Mouse (Mus musculus) MEL (cell line): ENCODE results near the gene Nme6.

Source experiments
- CHD2 ChIP-seq: IDR thresholded peaks from 2 replicates; pipeline ENCODE4 v1.6.1; 2011; ENCODE audit warnings: low read length, improper control_type of control experiment
- CTCF ChIP-seq, 3 experiments: IDR thresholded peaks in 2 of 3; conservative IDR thresholded peaks in 1 of 3; 2 replicates each; pipeline ENCODE4 v1.5.1; 2011 to 2012; ENCODE audit warnings: low read length in 3 of 3, low read depth in 2 of 3, mild to moderate bottlenecking in 2 of 3, improper control_type of control experiment in 1 of 3, inconsistent platforms in 1 of 3, mixed read lengths in 1 of 3, moderate library complexity in 1 of 3; ENCODE audit not compliant: control insufficient read depth in 1 of 3, insufficient read depth in 1 of 3, poor library complexity in 1 of 3, severe bottlenecking in 1 of 3
- E2F4 ChIP-seq: IDR thresholded peaks from 2 replicates; pipeline ENCODE4 v1.6.1; 2011; ENCODE audit warnings: low read depth, low read length, improper control_type of control experiment, borderline replicate concordance
- ETS1 ChIP-seq: IDR thresholded peaks from 2 replicates; pipeline ENCODE4 v1.6.1; 2012; ENCODE audit warnings: low read depth, mild to moderate bottlenecking, inconsistent platforms, low read length, improper control_type of control experiment, moderate library complexity
- GATA1 ChIP-seq: IDR thresholded peaks from 2 replicates; pipeline ENCODE4 v1.6.1; 2011; ENCODE audit warnings: low read depth, low read length, improper control_type of control experiment
- MAFK ChIP-seq: IDR thresholded peaks from 2 replicates; pipeline ENCODE4 v1.6.1; 2011; ENCODE audit warnings: low read depth, mild to moderate bottlenecking, low read length, improper control_type of control experiment, borderline replicate concordance
- MAX ChIP-seq: IDR thresholded peaks from 2 replicates; pipeline ENCODE4 v1.6.1; 2011; ENCODE audit warnings: low read length, improper control_type of control experiment
- MYC ChIP-seq: IDR thresholded peaks from 2 replicates; pipeline ENCODE4 v1.6.1; 2011; ENCODE audit warnings: low read depth, mild to moderate bottlenecking, low read length, improper control_type of control experiment, moderate library complexity
- NELFE ChIP-seq: IDR thresholded peaks from 2 replicates; pipeline ENCODE4 v1.6.1; 2011; ENCODE audit warnings: low read depth, low read length, improper control_type of control experiment
- NRF1 ChIP-seq: IDR thresholded peaks from 2 replicates; pipeline ENCODE4 v1.6.1; 2014; ENCODE audit warnings: low read depth, mild to moderate bottlenecking, inconsistent platforms, low read length, improper control_type of control experiment, moderate library complexity; ENCODE audit not compliant: poor library complexity, insufficient read depth, severe bottlenecking
- POLR2A ChIP-seq, 2 experiments: IDR thresholded peaks; 2 replicates each; pipeline ENCODE4 v1.6.1; 2011 to 2012; ENCODE audit warnings: low read length in 2 of 2, mild to moderate bottlenecking in 2 of 2, control low read depth in 1 of 2, improper control_type of control experiment in 1 of 2, low read depth in 1 of 2, moderate library complexity in 1 of 2; ENCODE audit not compliant: control insufficient read depth in 1 of 2, insufficient read depth in 1 of 2, poor library complexity in 1 of 2
- POLR2AphosphoS2 ChIP-seq: IDR thresholded peaks from 2 replicates; pipeline ENCODE4 v1.6.1; 2011; ENCODE audit warnings: low read length, improper control_type of control experiment
- RAD21 ChIP-seq: IDR thresholded peaks from 2 replicates; pipeline ENCODE4 v1.6.1; 2011; ENCODE audit warnings: mild to moderate bottlenecking, low read depth, low read length, improper control_type of control experiment
- TBP ChIP-seq: IDR thresholded peaks from 2 replicates; pipeline ENCODE4 v1.8.0; 2011; ENCODE audit warnings: low read depth, low read length, improper control_type of control experiment

- TF ChIP-seq MAX (no peak), GATA1 (peak; percentile 56), NRF1 (no peak), TBP (peak; percentile 69), E2F4 (no peak), ETS1 (no peak), RAD21 (no peak), MYC (no peak), CTCF (IDR thresholded peaks at IDR 0.05 in 2 of 3, conservative IDR thresholded peaks at IDR 0.05 in 1 of 3; ENCODE audit: control insufficient read depth in 1 of 3, insufficient read depth in 1 of 3, low read depth in 2 of 3, low read length in 3 of 3, poor library complexity in 1 of 3, severe bottlenecking in 1 of 3) (no peak), MAFK (no peak), NELFE (no peak), POLR2A (IDR thresholded peaks at IDR 0.05; ENCODE audit: control insufficient read depth in 1 of 2, insufficient read depth in 1 of 2, low read depth in 1 of 2, low read length in 2 of 2, poor library complexity in 1 of 2) (no peak), POLR2AphosphoS2 (no peak), CHD2 (no peak)
Measured at GRCm38 (mm10) chr9:109866218-109866617, 33.7 kb downstream of the Nme6 start.
